9 mouse cellular contexts compared by ENCODE assay signal in genomic region chr9:32350332-32350731, GRCm38 (mm10). TPM values are rescaled to one million over a fixed set of nuclear protein-coding genes. Genes with fewer than 3 reads are reported as not detected.
DNase-seq lines count a peak whose midpoint lies in the region; ATAC-seq lines count a peak whose summit lies in the region.
"Had no signal": no experiment of that assay in that cellular context is flagged by ENCODE, and none has a peak within 500 bp of the region (broad histone marks: within the 10 kb centered on the region; RNA-seq: fewer than 3 reads in every experiment).

No protein-coding gene starts in this region.

- 5% methylated on average over 6 of the region's 6 CpGs for WGBS in kidney, embryonic 15.5 days
- 5% methylated on average over 6 of the region's 6 CpGs for WGBS in embryonic facial prominence, embryonic 10.5 days

- peaks cover 6% of the 10 kb centered on the region; the same call in 1 of the 2 replicates for H3K4me1 ChIP-seq in kidney, embryonic 15.5 days
- H3K4me1 ChIP-seq in embryonic facial prominence, embryonic 10.5 days = peaks cover 5% of the 10 kb centered on the region
- H3K4me1 ChIP-seq: embryonic facial prominence, embryonic 15.5 days had no signal

- H3K9ac ChIP-seq in kidney, embryonic 15.5 days = no peak overlapping the region
- H3K9ac ChIP-seq: embryonic facial prominence, embryonic 15.5 days had no signal

- intact Hi-C loops in heart, postnatal 36 days (cut with DNase I) = loop anchor here (1.0 to 5.0 kb wide), 2 partner anchors 78 to 897 kb away; no protein-coding TSS in a partner anchor

- no peak overlapping the region for H3K27ac ChIP-seq in kidney, embryonic 15.5 days
- H3K27ac ChIP-seq in embryonic facial prominence, embryonic 10.5 days (replicated peaks) = no peak overlapping the region
- H3K27ac ChIP-seq: embryonic facial prominence, embryonic 15.5 days had no signal

- no peak for ATAC-seq in kidney, embryonic 15.5 days (replicated peaks; ENCODE audit: low FRiP score)
- peak; percentile 64 for ATAC-seq in neutrophil, adult 5-6 weeks (ENCODE audit: extremely low read depth, insufficient number of reproducible peaks, low FRiP score, poor library complexity, severe bottlenecking)

- H3K27me3 ChIP-seq in kidney, embryonic 15.5 days = peaks cover 19% of the 10 kb centered on the region
- H3K27me3 ChIP-seq in embryonic facial prominence, embryonic 10.5 days (replicated peaks; ENCODE audit: low read depth, poor library complexity, severe bottlenecking) = peaks cover 53% of the 10 kb centered on the region

- DNase-seq in kidney, adult 11 months = peak; percentile 47
- peak; percentile 76 for DNase-seq in adrenal gland, postnatal 25 days
- DNase-seq in embryonic facial prominence, embryonic 10.5 days (ENCODE audit: low spot score) = peak; percentile 69
- DNase-seq in heart, postnatal 36 days = peak; percentile 74 to 84
- peak; percentile 14 to 85 for DNase-seq in left cerebral cortex, adult 9 months (ENCODE audit: low spot score in 2 of 2)
- peak; percentile 72 for DNase-seq in thymus, postnatal 0 days (ENCODE audit: low spot score)

- H3K4me3 ChIP-seq in kidney, embryonic 15.5 days (replicated peaks) = no peak overlapping the region
- H3K4me3 ChIP-seq in embryonic facial prominence, embryonic 10.5 days = no peak overlapping the region
- H3K4me3 ChIP-seq: embryonic facial prominence, embryonic 15.5 days had no signal

- H3K4me2 ChIP-seq in kidney, embryonic 15.5 days = no peak overlapping the region
- H3K4me2 ChIP-seq: embryonic facial prominence, embryonic 15.5 days had no signal

- H3K9me3 ChIP-seq in kidney, embryonic 15.5 days (replicated peaks) = no peaks in the 10 kb centered on the region
- H3K9me3 ChIP-seq in embryonic facial prominence, embryonic 10.5 days = no peaks in the 10 kb centered on the region
- H3K9me3 ChIP-seq: embryonic facial prominence, embryonic 15.5 days had no signal

- H3K36me3 ChIP-seq in kidney, embryonic 15.5 days = no peaks in the 10 kb centered on the region
- H3K36me3 ChIP-seq in embryonic facial prominence, embryonic 10.5 days (replicated peaks) = no peaks in the 10 kb centered on the region
- H3K36me3 ChIP-seq: embryonic facial prominence, embryonic 15.5 days had no signal

RNA-seq across cellular contexts. Expression of gene Kcnj5, which starts 6.2 kb away (rescaled TPM):
- polyA plus RNA-seq in kidney, embryonic 15.5 days (2015; fragmentation: Nextera tagmentation; extraction: Ambion mirVana) = 1.7 and 1.8 TPM in 2 replicates
- total RNA-seq in adrenal gland, postnatal 25 days (2021) = 0.52 and 0.91 TPM in 2 replicates
- polyA plus RNA-seq in embryonic facial prominence, embryonic 10.5 days (2016; fragmentation: Nextera tagmentation; extraction: Ambion mirVana) = 0.24 and 0.52 TPM in 2 replicates
- 10 to 100 TPM; 46.2 to 49.6 TPM for total RNA-seq in heart, postnatal 36 days (2021)
- total RNA-seq in neutrophil, adult 5-6 weeks (2017) = 0.12 and 0.25 TPM in 2 replicates
- 0.06 TPM in 1 of 2 replicates, not detected in the other for polyA plus RNA-seq in thymus, postnatal 0 days (2015; fragmentation: Nextera tagmentation; extraction: Ambion mirVana)

RNA-seq across cellular contexts. Expression of gene Kcnj1, which starts 22.0 kb away (rescaled TPM):
- polyA plus RNA-seq in kidney, embryonic 15.5 days (2015; fragmentation: Nextera tagmentation; extraction: Ambion mirVana) = 9.0 and 9.8 TPM in 2 replicates
- total RNA-seq in adrenal gland, postnatal 25 days (2021) = not detected in 2 replicates
- not detected in 2 replicates for polyA plus RNA-seq in embryonic facial prominence, embryonic 10.5 days (2016; fragmentation: Nextera tagmentation; extraction: Ambion mirVana)
- total RNA-seq in heart, postnatal 36 days (2021) = not detected
- total RNA-seq in neutrophil, adult 5-6 weeks (2017) = 3.4 and 4.9 TPM in 2 replicates
- polyA plus RNA-seq in thymus, postnatal 0 days (2015; fragmentation: Nextera tagmentation; extraction: Ambion mirVana) = not detected in 2 replicates

Comparison
In these comparisons a context has a peak if more than half of its experiments do, and no peak if none do; other contexts are left out.
1. RNA of gene Kcnj5, which starts 6.2 kb away (total RNA-seq): 46.2 to 49.6 TPM in heart, postnatal 36 days; 0.52 to 0.91 TPM in adrenal gland, postnatal 25 days and 0.12 to 0.25 TPM in neutrophil, adult 5-6 weeks; every median in the first group is over 10 times any median in the second.
2. Peak in every context shown above with its lines, with median percentiles within 50 percentile points of each other: DNase-seq.